25 mouse cellular contexts compared by ENCODE assay signal in genomic region chr11:70831201-70831600, GRCm38 (mm10). TPM values are rescaled to one million over a fixed set of nuclear protein-coding genes. Genes with fewer than 3 reads are reported as not detected.
DNase-seq lines count a peak whose midpoint lies in the region; TF ChIP-seq lines count a peak whose summit lies in the region.
"Had no signal": no experiment of that assay in that cellular context is flagged by ENCODE, and none has a peak within 500 bp of the region (broad histone marks: within the 10 kb centered on the region; RNA-seq: fewer than 3 reads in every experiment).

No protein-coding gene starts in this region.

- no peak for TF ChIP-seq EP300 in MEL (IDR thresholded peaks at IDR 0.05; ENCODE audit: low read depth in 1 of 2, low read length in 2 of 2)

- H3K79me2 ChIP-seq in MEL (ENCODE audit: control insufficient read depth, insufficient read depth, low read length, poor library complexity): no peaks in the 10 kb centered on the region

- DNase-seq in layer of hippocampus, adult 2 months (ENCODE audit: low spot score in 2 of 2): no peak
- DNase-seq in layer of hippocampus, adult 18-20 months (ENCODE audit: low spot score in 2 of 2): no peak
- peak; percentile 76 for DNase-seq in retina, postnatal 1 day
- DNase-seq in retina, embryonic 14.5 days (ENCODE audit: low spot score): no peak
- DNase-seq in MEL (ENCODE audit: low read depth, low spot score): peak; percentile 26
- DNase-seq in Muller cell, postnatal 12 days (ENCODE audit: inconsistent ontology term): peak; percentile 70
- DNase-seq in adrenal gland, adult (ENCODE audit: inconsistent age in 2 of 2, low spot score in 1 of 2): no peak
- no peak for DNase-seq in gastrocnemius, postnatal 14 days
- DNase-seq: adrenal gland, adult 2 months; adrenal gland, adult 8-10 months; adrenal gland, postnatal 10 days; adrenal gland, postnatal 14 days; adrenal gland, postnatal 25 days; adrenal gland, postnatal 36 days; B cell, adult 2 months; cerebellum, adult 11 months; cerebellum, adult 11-12 months; cerebellum, adult 18-20 months; cerebellum, adult 2 months; cerebellum, adult 8-10 months had no signal

- H3K4me3 ChIP-seq in layer of hippocampus, adult 2 months: no peak overlapping the region
- H3K4me3 ChIP-seq in MEL (ENCODE audit: control insufficient read depth in 1 of 2, insufficient read depth in 1 of 2, low read depth in 2 of 2, low read length in 2 of 2): no peak overlapping the region

- TF ChIP-seq CTCF in layer of hippocampus, adult 2 months (conservative IDR thresholded peaks at IDR 0.05): no peak
- TF ChIP-seq CTCF in MEL (IDR thresholded peaks at IDR 0.05 in 2 of 3, conservative IDR thresholded peaks at IDR 0.05 in 1 of 3; ENCODE audit: control insufficient read depth in 1 of 3, insufficient read depth in 1 of 3, low read depth in 2 of 3, low read length in 3 of 3, poor library complexity in 1 of 3, severe bottlenecking in 1 of 3): no peak

- no peak overlapping the region for H3K9ac ChIP-seq in MEL (ENCODE audit: control insufficient read depth, low read depth, low read length, poor library complexity, severe bottlenecking)

- intact Hi-C loops in gastrocnemius, postnatal 14 days (cut with DNase I; ENCODE audit: low total_unique reads): no loop called here

- H3K27ac ChIP-seq in layer of hippocampus, adult 2 months: peak overlapping the region; percentile 73
- no peak overlapping the region for H3K27ac ChIP-seq in MEL (ENCODE audit: control insufficient read depth, low read depth, low read length)

- H3K4me1 ChIP-seq in MEL (ENCODE audit: control insufficient read depth in 1 of 2, insufficient read depth in 2 of 2, low read length in 2 of 2): no peaks in the 10 kb centered on the region

- no peaks in the 10 kb centered on the region for H3K36me3 ChIP-seq in MEL (ENCODE audit: control insufficient read depth in 1 of 2, insufficient read depth in 2 of 2, low read length in 2 of 2)
- H3K36me3 ChIP-seq: G1E had no signal

- no peaks in the 10 kb centered on the region for H3K9me3 ChIP-seq in MEL (replicated peaks; ENCODE audit: insufficient read depth, low read length)

- H3K27me3 ChIP-seq in MEL (ENCODE audit: control insufficient read depth in 1 of 2, insufficient read depth in 2 of 2, low read length in 2 of 2): peaks cover 0 to 8% of the 10 kb centered on the region in 2 experiments; a peak in 3 of 4 replicates
- H3K27me3 ChIP-seq: Patski had no signal

- TF ChIP-seq POLR2A in MEL (IDR thresholded peaks at IDR 0.05; ENCODE audit: control insufficient read depth in 1 of 2, insufficient read depth in 1 of 2, low read depth in 1 of 2, low read length in 2 of 2, poor library complexity in 1 of 2): no peak

- TF ChIP-seq RAD21 in MEL (IDR thresholded peaks at IDR 0.05; ENCODE audit: low read depth, low read length): no peak

TF ChIP-seq in MEL, 35 proteins besides CTCF, POLR2A, EP300 and RAD21:
- TF ChIP-seq ZC3H11A (IDR thresholded peaks at IDR 0.05; ENCODE audit: low read depth, low read length) (no peak), KAT2A (conservative IDR thresholded peaks at IDR 0.05; ENCODE audit: low read depth, low read length) (no peak), MYC (IDR thresholded peaks at IDR 0.05; ENCODE audit: low read depth, low read length) (no peak), MXI1 (IDR thresholded peaks at IDR 0.05; ENCODE audit: low read depth, low read length) (no peak), GATA1 (IDR thresholded peaks at IDR 0.05; ENCODE audit: low read depth, low read length) (no peak), ETS1 (IDR thresholded peaks at IDR 0.05; ENCODE audit: low read depth, low read length) (no peak), BHLHE40 (IDR thresholded peaks at IDR 0.05; ENCODE audit: borderline replicate concordance, low read depth, low read length) (no peak), USF2 (IDR thresholded peaks at IDR 0.05; ENCODE audit: borderline replicate concordance in 1 of 2, insufficient read depth in 1 of 2, low read depth in 1 of 2, low read length in 2 of 2) (no peak), SIN3A (IDR thresholded peaks at IDR 0.05; ENCODE audit: low read length) (no peak), NRF1 (IDR thresholded peaks at IDR 0.05; ENCODE audit: insufficient read depth, low read depth, low read length, poor library complexity, severe bottlenecking) (no peak), MAX (IDR thresholded peaks at IDR 0.05; ENCODE audit: low read length) (no peak), ZKSCAN1 (IDR thresholded peaks at IDR 0.05; ENCODE audit: low read depth, low read length) (no peak), TCF12 (IDR thresholded peaks at IDR 0.05; ENCODE audit: low read depth, low read length) (no peak), USF1 (IDR thresholded peaks at IDR 0.05; ENCODE audit: low read depth, low read length) (no peak), TAL1 (IDR thresholded peaks at IDR 0.05; ENCODE audit: low read length) (no peak)

RNA-seq across cellular contexts. Expression of gene Rabep1, which starts 13.4 kb away (rescaled TPM):
- 100 to 1,000 TPM; 122 to 124 TPM for total RNA-seq in layer of hippocampus, adult 2 months (2021)
- total RNA-seq in layer of hippocampus, adult 18-20 months (2021): 100 to 1,000 TPM; 128 to 130 TPM
- total RNA-seq in MEL (2012; rRNA removed): 34.3 and 35.6 TPM in 2 replicates
- 10 to 100 TPM; 24.2 to 72.2 TPM for polyA plus RNA-seq in MEL (2012; ENCODE audit: insufficient read depth in 1 of 2, insufficient read length in 2 of 2, low read depth in 1 of 2, low replicate concordance in 2 of 2, missing spikeins in 1 of 2)
- total RNA-seq in gastrocnemius, postnatal 14 days (2021): 10 to 100 TPM; 22.7 to 24.3 TPM

RNA-seq across cellular contexts. Expression of gene Scimp, which starts 18.8 kb away (rescaled TPM):
- total RNA-seq in layer of hippocampus, adult 2 months (2021): not detected
- total RNA-seq in layer of hippocampus, adult 18-20 months (2021): not detected
- total RNA-seq in MEL (2012; rRNA removed): not detected in 2 replicates
- not detected for polyA plus RNA-seq in MEL (2012; ENCODE audit: insufficient read depth in 1 of 2, insufficient read length in 2 of 2, low read depth in 1 of 2, low replicate concordance in 2 of 2, missing spikeins in 1 of 2)
- under 1 TPM in 1 of 2 experiments, not detected in 1; 0.22 TPM for total RNA-seq in gastrocnemius, postnatal 14 days (2021)
- total RNA-seq: ES-E14, G1E had no signal
- polyA plus RNA-seq: brain, embryonic 14.5 days; C2C12; G1E had no signal

Comparison
In these comparisons a context has a peak if more than half of its experiments do, and no peak if none do; other contexts are left out.
1. DNase-seq: peak in retina, postnatal 1 day (single experiment), MEL (single experiment) and Muller cell, postnatal 12 days (single experiment); none in layer of hippocampus, adult 2 months (0 of 2), layer of hippocampus, adult 18-20 months (0 of 2), retina, embryonic 14.5 days (single experiment), adrenal gland, adult (0 of 2) and gastrocnemius, postnatal 14 days (single experiment).